Mouse (Mus musculus): ENCODE results near the gene Glg1. TPM values are rescaled to one million over a fixed set of nuclear protein-coding genes. Genes with fewer than 3 reads are reported as not detected.
A peak's percentile ranks its signal among the peaks of the same experiment; 100 is the strongest.
"Not testable (repeated sequence)": the region's sequence is repeated elsewhere in the genome, so short reads cannot be mapped to it uniquely, and the experiment has no call there.

Glg1 gene
- total RNA-seq, 4 experiments from 2014 or later = 31.4 to 34.4 (median 32.8) TPM

DNA sequence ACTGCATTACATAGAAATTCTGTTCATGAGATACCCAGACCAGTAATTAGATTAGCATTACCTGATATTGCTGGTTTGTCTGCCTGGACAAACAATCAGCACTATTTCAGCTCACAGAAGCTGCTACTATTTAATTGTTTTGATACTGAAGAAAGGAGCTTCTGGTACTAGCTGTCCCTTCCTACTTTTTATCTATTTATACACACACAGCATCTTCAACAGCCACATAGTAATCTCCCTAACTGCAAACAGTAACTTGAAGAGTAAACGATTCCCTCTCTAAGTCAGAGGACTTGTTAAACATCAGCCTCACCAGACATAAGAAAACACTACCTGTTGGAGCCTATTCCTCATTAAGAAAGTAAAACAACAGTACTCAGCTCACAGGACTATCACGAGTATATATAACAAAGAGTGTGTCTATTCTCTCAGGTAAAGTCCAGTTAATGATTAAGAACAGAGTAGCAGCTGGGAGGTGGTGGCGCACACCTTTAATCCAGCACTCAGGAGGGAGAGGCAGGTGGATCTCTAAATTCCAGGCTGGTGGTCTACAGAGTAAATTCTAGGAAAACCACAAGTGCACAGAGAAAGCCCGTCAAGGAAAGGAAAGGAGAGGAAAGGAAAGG is 6.4 kb downstream of the Glg1 start:
- DNase-seq (ENCODE audit: low spot score in 2 of 2) = no peak

DNA sequence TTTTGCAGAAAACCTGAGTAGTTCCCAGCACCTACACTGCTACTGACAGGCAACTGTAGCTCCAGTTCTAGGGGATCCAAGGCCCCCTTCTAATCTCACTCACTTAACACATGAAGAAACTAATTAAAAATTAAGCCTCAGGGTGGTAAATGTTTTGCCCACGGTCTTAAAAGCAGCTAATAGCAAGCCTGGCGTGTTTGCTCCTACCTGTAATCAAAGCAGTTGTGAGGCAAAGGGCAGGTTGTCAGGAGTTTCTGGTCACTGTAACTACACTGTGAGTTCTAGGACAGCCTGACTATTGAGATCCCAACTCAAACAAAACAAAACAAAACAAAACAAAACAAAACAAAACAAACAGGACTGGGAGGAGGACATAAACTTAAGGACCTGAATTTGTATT is 8.9 kb downstream of the Glg1 start:
- DNase-seq (ENCODE audit: low spot score in 2 of 2) = no peak

DNA sequence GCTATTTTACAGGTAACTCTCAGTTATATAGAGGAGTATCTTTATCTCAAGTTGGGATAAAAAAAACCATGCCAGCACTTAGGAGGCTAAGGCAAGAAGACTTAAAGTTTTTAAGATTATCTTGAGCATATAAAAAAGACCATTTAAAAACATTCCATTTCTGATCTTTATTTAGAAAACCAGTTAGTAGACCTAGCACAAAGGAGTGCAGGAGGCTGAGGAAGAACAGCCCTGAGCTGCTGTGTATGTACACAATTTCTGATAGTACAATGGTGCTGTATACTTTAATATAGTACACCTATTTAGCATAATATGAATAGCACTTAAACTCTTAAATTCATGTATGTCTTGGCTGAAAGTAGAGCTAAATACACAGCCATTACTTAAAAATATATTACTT is 10.9 kb downstream of the Glg1 start:
- DNase-seq (ENCODE audit: low spot score in 2 of 2) = no peak

DNA sequence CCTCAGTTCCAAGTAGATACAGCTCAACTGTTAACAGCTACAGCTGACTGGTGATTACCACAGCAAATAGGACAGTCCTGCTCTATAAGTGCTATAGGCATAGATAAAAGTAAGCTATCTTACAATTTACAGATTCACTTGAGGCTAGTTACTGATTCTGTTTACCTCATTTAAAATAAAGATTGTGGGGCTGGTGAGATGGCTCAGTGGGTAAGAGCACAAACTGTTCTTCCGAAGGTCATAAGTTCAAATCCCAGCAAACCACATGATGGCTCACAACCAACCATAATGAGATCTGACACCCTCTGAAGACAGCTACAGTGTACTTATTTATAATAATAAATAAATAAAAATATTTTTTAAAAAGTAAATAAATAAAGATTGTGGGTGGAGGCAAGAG is 12.2 kb downstream of the Glg1 start:
- not testable (repeated sequence) for DNase-seq (ENCODE audit: low spot score in 2 of 2)

- DNase-seq (ENCODE audit: low spot score in 2 of 2) = no peak
These were observed 12.7 kb downstream of the Glg1 start for GRCm38 (mm10) chr8:111246287-111246830.

DNA sequence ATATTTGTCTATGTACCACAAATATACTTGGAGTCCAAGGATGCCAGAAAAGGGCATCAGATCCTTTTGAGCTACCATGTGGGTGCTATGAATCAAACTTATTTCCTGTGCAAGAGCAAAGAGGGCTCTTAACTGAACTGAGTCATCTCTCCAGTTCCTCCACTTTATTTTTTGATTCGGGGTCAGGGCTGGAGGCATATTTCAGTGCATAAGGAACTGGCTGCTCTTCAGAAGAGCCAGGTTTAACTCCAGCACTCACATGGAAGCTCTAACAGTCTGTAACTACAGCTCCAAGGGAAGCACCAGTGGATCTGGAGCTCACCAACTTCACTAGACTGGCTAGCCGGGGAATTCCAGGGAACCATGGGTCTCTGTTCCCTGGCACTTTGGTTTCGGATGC is 21.7 kb downstream of the Glg1 start:
- no peak for DNase-seq (ENCODE audit: low spot score in 2 of 2)

DNA sequence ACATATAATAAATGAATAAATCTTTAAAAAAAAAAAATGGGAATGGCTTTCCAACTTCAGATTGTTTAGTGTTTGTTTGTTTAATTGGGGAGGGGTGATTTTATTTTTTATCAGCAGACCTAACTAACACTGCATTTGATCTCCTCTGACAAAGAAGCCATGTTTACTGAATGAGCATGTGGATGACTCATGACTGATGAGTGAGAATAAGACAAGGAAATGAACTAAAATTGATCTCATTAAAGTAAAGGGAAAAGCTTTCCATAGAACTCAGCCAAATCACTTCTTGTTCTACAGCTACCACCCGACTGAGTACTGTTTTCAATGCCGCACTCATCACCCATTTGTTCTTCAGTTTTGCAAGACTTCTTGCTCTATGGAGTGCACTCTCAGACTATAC is 25.3 kb downstream of the Glg1 start:
- no peak for DNase-seq (ENCODE audit: low spot score in 2 of 2)

GRCm38 (mm10) chr8:111224153-111224552 is 34.9 kb downstream of the Glg1 start:
- no peak for DNase-seq (ENCODE audit: low spot score in 2 of 2)

DNA sequence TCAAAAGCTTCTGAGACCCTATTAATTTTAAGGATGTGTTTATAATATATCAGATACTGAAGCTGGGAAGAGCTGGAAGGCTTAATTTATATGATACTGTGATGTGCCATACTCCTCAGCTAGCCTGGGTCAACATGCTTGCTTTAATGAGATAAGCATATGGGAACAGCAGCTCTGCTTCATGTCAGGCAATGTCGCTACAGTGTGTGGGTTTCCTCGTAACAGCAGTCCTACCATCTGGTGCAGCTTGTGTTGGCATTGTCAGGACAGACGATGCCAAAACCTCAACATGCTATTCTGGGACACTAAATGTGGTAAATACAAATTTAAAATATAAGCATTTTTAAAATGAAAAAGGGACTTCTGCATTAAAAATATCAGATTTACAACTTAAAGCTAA is 40.9 kb downstream of the Glg1 start:
- no peak for DNase-seq (ENCODE audit: low spot score in 2 of 2)

- no peak for DNase-seq (ENCODE audit: low spot score in 2 of 2)
These were observed 45.6 kb downstream of the Glg1 start for GRCm38 (mm10) chr8:111213406-111213805.

- DNase-seq (ENCODE audit: low spot score in 2 of 2) = no peak
These were observed 47.8 kb downstream of the Glg1 start for GRCm38 (mm10) chr8:111211180-111211579.

GRCm38 (mm10) chr8:111209874-111210273 is 49.1 kb downstream of the Glg1 start:
- DNase-seq (ENCODE audit: low spot score in 2 of 2) = no peak

DNA sequence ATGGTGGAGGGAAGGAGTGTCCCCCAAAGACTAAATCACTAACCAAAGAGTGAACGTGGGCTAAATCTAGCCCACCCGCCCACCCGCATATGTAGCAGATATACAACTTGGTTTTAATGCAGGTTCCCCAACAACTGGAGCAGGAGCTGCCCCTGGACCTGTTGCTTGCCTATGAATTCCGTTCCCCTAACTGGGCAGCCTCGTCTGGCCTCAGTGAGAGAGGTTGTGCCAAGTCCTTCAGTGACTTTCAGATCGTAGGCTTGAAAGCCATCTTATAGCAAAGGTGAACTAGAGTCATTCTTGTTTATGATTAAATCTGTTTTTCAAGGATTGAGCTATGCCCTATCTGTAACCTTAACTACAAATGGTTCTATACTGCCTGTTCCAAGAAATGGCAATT is 52.7 kb downstream of the Glg1 start:
- no peak for DNase-seq (ENCODE audit: low spot score in 2 of 2)

DNA sequence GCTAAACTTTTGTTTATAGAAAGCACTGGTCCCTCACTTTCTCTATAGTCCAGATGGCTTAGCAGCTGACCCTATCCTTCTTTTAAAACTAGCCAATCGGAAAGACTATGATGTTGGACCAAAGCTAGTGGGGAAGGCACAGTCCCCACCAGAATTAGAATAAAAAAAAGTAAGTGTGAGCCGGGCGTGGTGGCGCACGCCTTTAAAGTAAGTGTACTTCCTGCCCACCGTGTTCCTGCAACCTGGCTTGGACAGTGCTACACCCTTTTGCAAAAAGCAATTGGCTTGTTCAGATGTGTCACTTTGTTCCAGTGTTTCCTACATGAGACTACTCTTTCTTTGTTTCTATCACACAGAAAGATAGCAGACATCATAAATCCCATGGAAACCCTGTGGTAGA is 54.0 kb downstream of the Glg1 start:
- DNase-seq (ENCODE audit: low spot score in 2 of 2) = no peak

DNA sequence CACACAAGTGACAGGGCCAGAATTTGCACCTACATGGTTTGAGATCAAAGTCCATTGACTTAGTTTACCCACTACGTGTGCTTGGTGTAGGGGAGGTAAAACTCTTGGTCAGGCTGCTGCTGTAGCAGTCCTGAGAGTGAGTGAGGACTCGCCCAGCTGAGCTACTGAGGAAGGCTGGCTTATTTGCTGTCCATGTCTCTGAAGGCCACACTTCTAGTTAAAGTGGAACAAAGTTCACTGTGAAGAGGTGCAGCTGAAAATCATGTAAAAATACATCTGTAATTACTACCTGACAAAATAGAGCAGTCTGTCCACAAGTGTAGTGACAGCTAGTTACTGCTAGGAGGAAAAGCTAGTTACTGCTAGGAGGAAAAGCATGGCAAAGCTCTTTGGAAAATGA is 55.7 kb downstream of the Glg1 start:
- DNase-seq (ENCODE audit: low spot score in 2 of 2) = no peak

DNA sequence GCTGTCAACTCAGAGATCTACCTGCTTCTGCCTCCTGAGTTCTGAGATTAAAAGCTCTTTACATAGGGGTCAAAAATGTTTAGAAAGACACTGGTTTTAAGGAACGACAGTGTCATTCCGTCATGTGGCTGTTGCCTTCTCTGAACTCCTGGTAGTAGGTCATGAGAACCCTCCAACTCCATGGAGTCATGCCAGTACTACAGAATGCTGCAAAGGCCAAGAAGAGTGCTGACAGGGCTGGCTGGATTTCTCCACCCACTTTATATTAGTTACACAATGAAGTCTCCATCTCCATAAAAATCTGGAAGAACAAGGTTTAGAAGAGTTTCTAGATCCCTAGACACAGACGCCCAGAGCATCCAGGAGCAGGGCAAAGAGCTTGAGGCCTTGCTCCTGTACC is 61.0 kb downstream of the Glg1 start:
- no peak for DNase-seq (ENCODE audit: low spot score in 2 of 2)

DNA sequence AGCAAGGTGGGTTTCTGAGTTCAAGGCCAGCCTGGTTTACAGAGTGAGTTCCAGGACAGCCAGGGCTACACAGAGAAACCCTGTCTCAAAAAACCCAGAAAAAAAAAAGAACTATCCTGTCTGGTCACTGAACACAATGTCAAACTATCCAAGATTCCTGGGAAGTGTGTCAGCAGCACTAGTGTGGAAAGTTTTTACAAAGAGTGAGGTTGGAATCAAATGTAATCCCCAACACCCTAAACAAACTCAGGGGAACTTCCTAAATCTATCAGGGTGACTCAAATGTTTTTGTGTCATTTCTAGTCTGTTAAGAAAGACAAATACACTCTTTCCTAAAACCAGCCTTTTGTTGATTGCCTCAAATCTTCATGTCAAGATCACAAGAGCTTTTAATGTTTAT is 62.8 kb downstream of the Glg1 start:
- no peak for DNase-seq (ENCODE audit: low spot score in 2 of 2)

DNA sequence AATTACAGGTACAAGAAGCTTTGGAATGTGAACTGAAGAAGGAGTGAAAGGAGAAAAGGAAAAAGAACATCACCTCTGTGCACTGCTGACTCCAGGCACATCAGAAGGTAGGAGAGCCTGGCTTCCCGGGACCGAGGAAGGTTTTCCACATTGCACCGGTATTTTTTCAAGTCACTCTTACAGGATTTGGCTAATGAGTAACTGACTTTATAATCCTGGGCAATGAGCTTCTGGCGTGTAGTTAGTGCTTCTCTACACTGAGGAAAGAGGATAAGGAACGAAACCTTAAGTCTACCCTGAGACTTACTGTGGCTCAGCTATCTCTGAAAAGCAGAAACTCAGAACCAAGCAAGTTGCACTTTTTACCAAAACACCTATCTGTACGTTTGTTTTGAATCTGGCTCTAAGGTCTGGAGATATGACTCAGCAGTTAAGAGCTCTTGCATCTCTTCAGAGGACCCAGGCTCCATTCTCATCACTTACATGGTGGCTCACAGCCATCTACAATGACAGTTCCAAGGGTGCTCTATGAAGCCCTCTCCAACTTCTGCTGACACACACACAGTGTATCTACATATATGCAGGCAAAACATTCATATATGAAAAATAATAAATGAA is 70.3 kb downstream of the Glg1 start:
- DNase-seq (ENCODE audit: low spot score in 2 of 2) = no peak

DNA sequence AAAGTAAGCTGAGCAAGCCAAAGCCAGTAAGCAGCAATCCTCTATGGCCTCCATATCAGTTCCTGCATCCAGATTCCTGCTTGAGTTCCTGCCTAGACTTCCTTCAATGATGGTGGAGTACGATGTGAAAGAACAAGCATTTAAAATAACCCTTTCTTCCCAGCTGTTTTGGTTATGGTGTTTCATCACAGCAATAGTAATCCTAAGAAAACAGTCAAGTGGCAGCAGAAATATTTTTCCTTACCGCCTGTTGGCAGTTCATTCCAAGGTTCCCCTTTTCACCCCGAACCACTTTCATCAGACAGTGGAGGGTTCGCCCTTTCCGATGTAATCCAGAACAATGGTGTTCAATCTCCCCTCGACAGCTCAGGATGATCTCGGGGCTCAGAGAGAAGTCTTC is 71.5 kb downstream of the Glg1 start:
- no peak for DNase-seq (ENCODE audit: low spot score in 2 of 2)

DNA sequence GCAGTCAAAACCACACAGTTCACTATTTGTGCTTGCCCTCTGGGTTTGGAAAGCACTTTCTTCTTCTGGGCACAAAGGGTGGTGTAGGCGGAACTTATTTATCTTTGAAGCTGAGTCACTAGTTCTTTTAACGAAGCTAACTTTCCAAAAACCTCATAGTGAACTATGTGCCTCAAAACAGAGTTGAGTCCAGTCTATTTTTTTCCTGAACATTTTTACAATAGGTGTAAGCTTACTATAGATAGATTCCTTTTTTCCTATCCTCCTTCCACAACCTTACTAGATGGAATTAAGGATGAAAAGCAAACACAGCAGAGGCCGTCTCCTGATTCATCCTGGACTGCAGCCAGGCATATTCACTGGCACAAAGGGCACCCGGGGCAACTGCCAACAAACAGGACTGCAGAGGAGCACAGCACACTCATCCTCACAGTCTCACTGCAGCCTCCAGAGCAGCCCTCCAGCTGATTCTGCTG is 73.5 kb downstream of the Glg1 start:
- peak in 1 of 2 experiments; percentile 10 for DNase-seq (ENCODE audit: low spot score in 2 of 2)

- no peak for DNase-seq (ENCODE audit: low spot score in 2 of 2)
These were observed 87.4 kb downstream of the Glg1 start for GRCm38 (mm10) chr8:111171661-111172060.

DNA sequence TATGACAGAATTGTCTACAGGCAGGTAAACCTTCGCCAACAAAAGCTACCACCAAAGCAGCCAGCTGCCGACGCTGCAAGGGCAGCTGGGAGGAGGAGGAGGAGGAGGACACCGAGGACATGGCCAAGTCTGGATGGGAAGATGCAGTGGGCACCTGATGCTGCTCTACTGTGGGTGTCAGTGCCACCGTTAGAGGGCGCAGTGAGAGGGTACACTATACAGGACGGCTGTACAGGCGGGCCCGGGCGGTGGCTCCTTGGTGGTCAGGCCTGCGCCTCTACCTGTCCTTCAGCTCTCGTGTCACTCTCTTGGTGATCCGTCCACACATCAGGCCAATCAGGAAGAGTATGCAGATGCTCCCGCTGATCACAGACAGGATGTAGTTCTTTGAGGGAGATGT is 101.4 kb downstream of the Glg1 start:
- peak; percentile 31 to 39 for DNase-seq (ENCODE audit: low spot score in 2 of 2)

Data from gastrocnemius, adult 8-10 months (tissue).